Mouse (Mus musculus): ENCODE measurements around the gene Stn1. TPM values are rescaled to one million over a fixed set of nuclear protein-coding genes. Genes with fewer than 3 reads are reported as not detected.
A peak's percentile ranks its signal among the peaks of the same experiment; 100 is the strongest.

Stn1 gene
- polyA plus RNA-seq, 1 experiment from 2014 or later, result 55.1 TPM

- Histone ChIP-seq H3K9ac (replicated peaks) (no peak overlapping the region), H3K4me2 (no peak overlapping the region), H3K4me3 (replicated peaks) (no peak overlapping the region), H3K4me1 (replicated peaks) (peaks cover 19% of the 10 kb centered on the region), H3K36me3 (no peaks in the 10 kb centered on the region), H3K27ac (no peak overlapping the region), H3K9me3 (no peaks in the 10 kb centered on the region), H3K27me3 (peaks cover 30% of the 10 kb centered on the region)
- WGBS, result 60% methylated on average over 7 of the region's 7 CpGs
- ATAC-seq (ENCODE audit: insufficient number of reproducible peaks, insufficient read depth, low FRiP score, low TSS enrichment, low read depth), result no peak
Measured at GRCm38 (mm10) chr19:47542441-47542840, 5.1 kb upstream of the Stn1 start.

GRCm38 (mm10) chr19:47538801-47539200 is 1.5 kb upstream of the Stn1 start:
- no peak overlapping the region for H3K4me3 ChIP-seq (replicated peaks)
- peaks cover 33% of the 10 kb centered on the region for H3K4me1 ChIP-seq (replicated peaks)
- peak; percentile 18; the same call in 1 of the 2 replicates for ATAC-seq (ENCODE audit: insufficient number of reproducible peaks, insufficient read depth, low FRiP score, low TSS enrichment, low read depth)
- WGBS, result 5% methylated on average over 6 of the region's 6 CpGs
- no peak overlapping the region for H3K27ac ChIP-seq
- no peaks in the 10 kb centered on the region for H3K9me3 ChIP-seq
- H3K27me3 ChIP-seq, result peaks cover 28% of the 10 kb centered on the region
- no peak overlapping the region for H3K9ac ChIP-seq (replicated peaks)
- H3K4me2 ChIP-seq, result peak overlapping the region; percentile 21
- peaks cover 5% of the 10 kb centered on the region; the same call in 1 of the 2 replicates for H3K36me3 ChIP-seq

GRCm38 (mm10) chr19:47537879-47538278 is 572 bp upstream of the Stn1 start:
- Histone ChIP-seq H3K36me3 (peaks cover 13% of the 10 kb centered on the region), H3K27me3 (peaks cover 20% of the 10 kb centered on the region), H3K27ac (no peak overlapping the region; the same call in 1 of the 2 replicates), H3K4me1 (replicated peaks) (peaks cover 33% of the 10 kb centered on the region), H3K9me3 (no peaks in the 10 kb centered on the region), H3K4me3 (replicated peaks) (peak overlapping the region; percentile 48; the same call in 1 of the 2 replicates), H3K4me2 (peak overlapping the region; percentile 71), H3K9ac (replicated peaks) (0 out of 2 replicates have a peak overlapping the region, but pooled peaks have one; percentile 37)
- ATAC-seq (ENCODE audit: insufficient number of reproducible peaks, insufficient read depth, low FRiP score, low TSS enrichment, low read depth), result no peak
- 64% methylated on average over 6 of the region's 6 CpGs for WGBS

GRCm38 (mm10) chr19:47536521-47537299 is 597 bp downstream of the Stn1 start:
- Histone ChIP-seq H3K36me3 (peaks cover 23% of the 10 kb centered on the region), H3K4me1 (replicated peaks) (peaks cover 33% of the 10 kb centered on the region), H3K27ac (peak overlapping the region; percentile 79), H3K4me3 (replicated peaks) (peak overlapping the region; percentile 48), H3K4me2 (peak overlapping the region; percentile 71), H3K9me3 (no peaks in the 10 kb centered on the region), H3K9ac (replicated peaks) (peak overlapping the region; percentile 67), H3K27me3 (peaks cover 8% of the 10 kb centered on the region)
- WGBS, result 4% methylated on average over 39 of the region's 39 CpGs
- peak; percentile 95 for ATAC-seq (ENCODE audit: insufficient number of reproducible peaks, insufficient read depth, low FRiP score, low TSS enrichment, low read depth)

GRCm38 (mm10) chr19:47534131-47534530 is 3.2 kb downstream of the Stn1 start:
- H3K4me3 ChIP-seq (replicated peaks), result no peak overlapping the region
- WGBS, result 75% methylated on average over 1 of the region's 1 CpGs

GRCm38 (mm10) chr19:47532449-47532848 is 4.9 kb downstream of the Stn1 start:
- peaks cover 51% of the 10 kb centered on the region for H3K36me3 ChIP-seq

More at GRCm38 (mm10) chr19:47534131-47534530, 3.2 kb downstream of the Stn1 start:
- peaks cover 37% of the 10 kb centered on the region for H3K36me3 ChIP-seq
- no peak for ATAC-seq (ENCODE audit: insufficient number of reproducible peaks, insufficient read depth, low FRiP score, low TSS enrichment, low read depth)
- H3K27ac ChIP-seq, result no peak overlapping the region
- no peak overlapping the region for H3K4me2 ChIP-seq
- no peaks in the 10 kb centered on the region for H3K9me3 ChIP-seq
- no peak overlapping the region for H3K9ac ChIP-seq (replicated peaks)
- H3K4me1 ChIP-seq (replicated peaks), result peaks cover 31% of the 10 kb centered on the region
- H3K27me3 ChIP-seq, result no peaks in the 10 kb centered on the region

GRCm38 (mm10) chr19:47531309-47531708 is 6.0 kb downstream of the Stn1 start:
- H3K9ac ChIP-seq (replicated peaks), result no peak overlapping the region
- no peak overlapping the region for H3K4me3 ChIP-seq (replicated peaks)
- no peak overlapping the region for H3K4me2 ChIP-seq
- 88% methylated on average over 5 of the region's 5 CpGs for WGBS
- ATAC-seq (ENCODE audit: insufficient number of reproducible peaks, insufficient read depth, low FRiP score, low TSS enrichment, low read depth), result no peak
- peaks cover 11% of the 10 kb centered on the region for H3K4me1 ChIP-seq (replicated peaks)
- no peak overlapping the region for H3K27ac ChIP-seq
- H3K36me3 ChIP-seq, result peaks cover 55% of the 10 kb centered on the region
- no peaks in the 10 kb centered on the region for H3K9me3 ChIP-seq
- no peaks in the 10 kb centered on the region for H3K27me3 ChIP-seq

More at GRCm38 (mm10) chr19:47532449-47532848, 4.9 kb downstream of the Stn1 start:
- H3K9ac ChIP-seq (replicated peaks), result no peak overlapping the region
- no peak overlapping the region for H3K4me2 ChIP-seq
- H3K27ac ChIP-seq, result no peak overlapping the region
- peaks cover 16% of the 10 kb centered on the region for H3K4me1 ChIP-seq (replicated peaks)
- 90% methylated on average over 3 of the region's 3 CpGs for WGBS
- no peak for ATAC-seq (ENCODE audit: insufficient number of reproducible peaks, insufficient read depth, low FRiP score, low TSS enrichment, low read depth)
- H3K4me3 ChIP-seq (replicated peaks), result no peak overlapping the region
- no peaks in the 10 kb centered on the region for H3K9me3 ChIP-seq
- no peaks in the 10 kb centered on the region for H3K27me3 ChIP-seq

- Histone ChIP-seq H3K27me3 (no peaks in the 10 kb centered on the region), H3K4me3 (replicated peaks) (no peak overlapping the region), H3K36me3 (peaks cover 68% of the 10 kb centered on the region), H3K9me3 (no peaks in the 10 kb centered on the region), H3K4me1 (replicated peaks) (no peaks in the 10 kb centered on the region; the same call in 1 of the 2 replicates), H3K27ac (0 out of 2 replicates have a peak overlapping the region, but pooled peaks have one; percentile 29), H3K9ac (replicated peaks) (no peak overlapping the region), H3K4me2 (no peak overlapping the region)
- no peak for ATAC-seq (ENCODE audit: insufficient number of reproducible peaks, insufficient read depth, low FRiP score, low TSS enrichment, low read depth)
- WGBS, result 62% methylated on average over 21 of the region's 21 CpGs
Measured at GRCm38 (mm10) chr19:47526239-47526986, 10.9 kb downstream of the Stn1 start.

GRCm38 (mm10) chr19:47524905-47525304 is 12.4 kb downstream of the Stn1 start:
- WGBS, result 95% methylated on average over 8 of the region's 8 CpGs
- no peak overlapping the region for H3K9ac ChIP-seq (replicated peaks)
- H3K4me2 ChIP-seq, result no peak overlapping the region
- H3K36me3 ChIP-seq, result peaks cover 67% of the 10 kb centered on the region
- no peak overlapping the region for H3K27ac ChIP-seq
- no peaks in the 10 kb centered on the region; the same call in 1 of the 2 replicates for H3K4me1 ChIP-seq (replicated peaks)
- ATAC-seq (ENCODE audit: insufficient number of reproducible peaks, insufficient read depth, low FRiP score, low TSS enrichment, low read depth), result no peak
- no peaks in the 10 kb centered on the region for H3K9me3 ChIP-seq
- no peaks in the 10 kb centered on the region for H3K27me3 ChIP-seq
- no peak overlapping the region for H3K4me3 ChIP-seq (replicated peaks)

DNA sequence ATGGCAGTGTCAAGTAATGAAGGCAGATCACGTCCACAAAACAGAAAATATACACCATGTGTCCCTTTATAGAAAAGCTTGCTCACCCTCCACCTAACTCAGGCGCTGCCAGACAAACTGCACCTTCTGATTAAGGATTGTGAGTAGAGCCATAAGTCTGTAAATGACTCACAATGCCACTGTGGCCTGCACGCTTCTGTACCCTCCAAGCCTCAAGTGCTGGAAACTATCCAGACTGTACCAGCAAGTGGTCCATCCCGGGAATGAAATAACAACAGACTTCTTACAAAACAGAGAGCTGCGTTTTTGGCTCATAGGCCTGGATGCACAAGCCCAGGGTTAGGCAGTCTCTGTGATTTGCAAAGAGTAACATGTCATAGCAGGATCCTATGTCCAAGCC is 15.9 kb downstream of the Stn1 start:
- Histone ChIP-seq H3K4me2 (no peak overlapping the region), H3K4me1 (replicated peaks) (no peaks in the 10 kb centered on the region), H3K27ac (no peak overlapping the region), H3K9me3 (no peaks in the 10 kb centered on the region), H3K36me3 (peaks cover 71% of the 10 kb centered on the region), H3K4me3 (replicated peaks) (no peak overlapping the region), H3K27me3 (no peaks in the 10 kb centered on the region), H3K9ac (replicated peaks) (no peak overlapping the region)
- WGBS, result 96% methylated on average over 5 of the region's 5 CpGs
- ATAC-seq (ENCODE audit: insufficient number of reproducible peaks, insufficient read depth, low FRiP score, low TSS enrichment, low read depth), result no peak

- Histone ChIP-seq H3K9ac (replicated peaks) (no peak overlapping the region), H3K4me1 (replicated peaks) (no peaks in the 10 kb centered on the region), H3K4me2 (no peak overlapping the region), H3K27me3 (no peaks in the 10 kb centered on the region), H3K9me3 (no peaks in the 10 kb centered on the region), H3K36me3 (peaks cover 83% of the 10 kb centered on the region), H3K27ac (no peak overlapping the region), H3K4me3 (replicated peaks) (no peak overlapping the region)
- 90% methylated on average over 8 of the region's 8 CpGs for WGBS
- ATAC-seq (ENCODE audit: insufficient number of reproducible peaks, insufficient read depth, low FRiP score, low TSS enrichment, low read depth), result no peak
Measured at GRCm38 (mm10) chr19:47519163-47519893, 18.0 kb downstream of the Stn1 start.

All from limb, embryonic 12.5 days (tissue).